Mouse (Mus musculus) testis, postnatal 10 days (tissue): ENCODE data around the gene Pfas.

ENCODE experiments used
- DNase-seq: peaks from one replicate; pipeline ENCODE4 v3.0.0; 2021; ENCODE audit warnings: low spot score

Gene Pfas

GRCm38 (mm10) chr11:69008182-69009121, at the start of gene Pfas:
Gene Pfas (minus strand): TSS chr11:69008460.
- peak; percentile 97 for DNase-seq

GRCm38 (mm10) chr11:69053848-69054247, 45.6 kb upstream of the Pfas start:
- DNase-seq, result no peak

DNA sequence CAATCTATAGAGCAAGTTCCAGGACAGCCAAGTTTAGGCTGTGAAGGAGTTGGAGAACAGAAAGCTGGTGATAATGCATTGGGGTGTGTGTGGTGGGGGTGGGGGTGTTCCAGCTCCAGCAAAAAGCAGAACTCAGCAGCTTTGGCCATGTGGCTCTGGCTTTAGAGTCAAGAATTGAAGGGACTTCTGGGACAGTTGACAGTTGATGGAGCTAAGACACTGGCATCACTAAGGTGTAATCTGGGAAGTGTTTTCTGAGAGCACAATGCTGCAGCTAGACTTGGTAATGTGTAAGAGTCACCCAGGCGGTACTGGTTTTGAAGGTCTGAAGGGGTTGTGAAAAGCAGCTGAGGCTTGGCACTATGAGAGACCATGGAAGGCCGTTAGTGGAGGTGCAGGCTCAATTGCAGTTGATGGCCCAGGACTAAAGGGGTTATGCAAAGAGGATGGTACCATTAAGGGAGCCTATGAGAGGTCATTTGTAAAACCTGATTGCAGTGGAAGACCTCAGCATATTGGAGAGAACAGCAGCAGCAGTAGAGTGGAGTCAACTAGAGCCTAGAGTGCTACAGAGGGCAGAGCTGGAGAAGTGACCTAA, 44.7 kb upstream of the Pfas start:
- no peak for DNase-seq

GRCm38 (mm10) chr11:69051771-69052170, 43.5 kb upstream of the Pfas start:
- no peak for DNase-seq

DNA sequence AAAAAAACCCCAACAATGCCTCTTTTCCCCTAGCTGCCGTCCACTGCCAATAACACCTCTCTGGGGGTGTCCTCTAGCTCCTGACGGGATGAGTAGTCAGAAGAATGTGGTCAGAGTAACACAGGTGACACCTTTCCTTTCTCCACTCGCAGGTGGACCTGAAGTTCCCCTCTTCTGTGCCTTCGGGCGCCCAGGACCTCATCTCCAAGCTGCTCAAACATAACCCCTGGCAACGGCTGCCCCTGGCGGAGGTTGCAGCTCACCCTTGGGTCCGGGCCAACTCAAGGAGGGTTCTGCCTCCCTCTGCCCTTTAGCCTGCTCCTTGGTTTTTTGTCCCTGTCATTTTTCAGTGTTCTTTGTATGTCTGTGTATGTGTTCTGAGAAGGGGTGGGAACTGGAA, 42.5 kb upstream of the Pfas start:
- no peak for DNase-seq

- DNase-seq, result no peak
Observed at GRCm38 (mm10) chr11:69048151-69048550, 39.9 kb upstream of the Pfas start.

- DNase-seq, result no peak
Observed at GRCm38 (mm10) chr11:69047592-69047991, 39.3 kb upstream of the Pfas start.

DNA sequence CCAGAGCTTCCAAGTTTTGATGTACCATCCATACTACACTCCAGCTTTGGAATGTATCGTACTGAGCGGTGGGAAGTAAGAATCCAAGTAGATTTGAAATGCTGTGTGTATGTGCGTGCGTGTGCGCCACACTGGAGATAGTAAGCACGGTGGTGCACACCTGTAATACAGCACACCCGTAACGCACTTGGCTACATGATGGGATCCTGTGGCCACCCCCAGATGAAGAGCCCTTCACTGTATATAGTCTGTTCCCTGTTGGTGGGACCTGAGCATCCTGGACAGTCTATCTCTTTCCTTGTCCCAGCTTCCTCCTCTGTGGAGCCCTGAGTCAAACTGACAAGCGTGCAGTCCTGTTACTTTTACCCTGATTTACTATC, 38.1 kb upstream of the Pfas start:
- DNase-seq, result no peak

- DNase-seq, result peak; percentile 91
Observed at GRCm38 (mm10) chr11:69045531-69046394, 37.5 kb upstream of the Pfas start, which contains the start of gene Aurkb. Gene Aurkb (plus strand): TSS chr11:69045647.

GRCm38 (mm10) chr11:69038173-69038572, 29.9 kb upstream of the Pfas start:
- DNase-seq, result no peak

DNA sequence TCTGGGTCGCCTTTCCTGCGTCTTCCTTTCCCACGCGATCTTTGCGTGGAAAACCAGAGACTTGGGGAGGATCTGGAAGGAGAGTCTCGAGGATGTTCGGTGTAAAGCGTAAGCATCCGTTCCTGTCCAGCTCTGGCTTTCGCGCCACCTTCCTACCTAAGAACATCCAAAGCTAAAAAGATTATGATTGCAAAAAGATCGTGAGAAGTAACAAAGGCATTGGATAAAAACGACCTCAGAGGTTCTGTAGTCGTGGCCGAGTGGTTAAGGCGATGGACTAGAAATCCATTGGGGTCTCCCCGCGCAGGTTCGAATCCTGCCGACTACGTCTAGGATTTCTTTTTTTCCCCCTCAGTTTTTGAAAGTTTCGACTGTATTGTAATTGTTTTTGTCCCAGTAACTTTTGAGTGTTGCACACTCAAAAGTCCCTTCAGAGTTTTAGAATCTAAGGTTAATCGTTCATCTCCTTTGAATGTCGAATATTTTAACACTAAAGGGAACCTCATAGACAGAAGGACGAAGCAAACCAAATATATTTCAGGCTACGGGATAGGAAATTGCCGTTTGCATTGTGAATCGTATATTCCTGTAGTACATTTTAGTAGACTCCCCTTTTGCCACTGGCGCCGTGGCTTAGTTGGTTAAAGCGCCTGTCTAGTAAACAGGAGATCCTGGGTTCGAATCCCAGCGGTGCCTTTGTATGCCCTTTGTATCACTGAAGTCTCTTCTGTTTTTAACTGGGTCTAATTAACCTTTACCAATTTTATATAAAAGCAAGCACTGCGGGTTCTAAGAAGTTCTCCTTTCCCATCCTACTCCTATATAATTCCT, 29.2 kb upstream of the Pfas start:
- DNase-seq, result peak; percentile 80

- DNase-seq, result peak; percentile 85
Observed at GRCm38 (mm10) chr11:69036486-69037230, 28.4 kb upstream of the Pfas start.

DNA sequence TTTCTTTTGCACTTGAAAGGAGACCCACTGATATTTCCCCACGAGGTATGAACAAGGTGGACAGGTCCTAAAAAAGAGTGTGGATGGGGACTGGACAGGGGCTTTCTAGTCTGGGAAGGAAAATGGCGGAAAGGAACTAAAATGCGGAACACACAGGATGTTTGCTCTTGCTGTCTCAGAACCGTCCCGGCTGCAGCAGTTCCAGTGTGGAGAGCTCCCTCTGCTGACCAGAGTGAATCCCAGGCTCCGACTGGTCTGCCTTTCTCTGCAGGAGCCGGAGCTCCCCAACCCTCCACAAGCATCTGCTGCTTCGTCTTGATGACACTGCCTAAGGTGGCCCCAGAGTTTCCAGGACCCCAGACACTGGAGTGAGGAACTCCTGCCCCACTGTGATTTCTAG, 27.6 kb upstream of the Pfas start:
- peak; percentile 81 for DNase-seq

GRCm38 (mm10) chr11:69035411-69035810, 27.2 kb upstream of the Pfas start:
- DNase-seq, result no peak

DNA sequence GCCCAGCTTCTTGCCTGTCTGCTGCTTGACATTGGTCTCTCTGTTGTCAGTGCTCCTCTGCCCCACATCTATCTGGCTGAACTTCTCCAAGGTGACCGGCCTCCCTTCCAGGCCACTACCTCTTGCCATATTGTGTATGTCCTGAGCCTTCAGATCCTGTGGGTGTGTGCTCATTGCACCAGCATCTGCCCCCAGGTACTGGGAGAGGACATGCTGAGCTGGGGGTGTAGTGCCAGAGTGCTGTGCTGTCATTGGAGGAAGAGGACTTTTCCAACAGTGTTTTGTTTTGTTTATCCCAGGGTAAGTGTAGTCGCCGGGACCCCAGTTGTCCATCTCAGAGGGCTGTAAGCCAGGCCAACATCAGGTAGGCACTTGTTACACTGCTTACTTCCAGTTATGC, 26.3 kb upstream of the Pfas start:
- no peak for DNase-seq

- no peak for DNase-seq
Observed at GRCm38 (mm10) chr11:69033552-69033951, 25.3 kb upstream of the Pfas start.

- DNase-seq, result no peak
Observed at GRCm38 (mm10) chr11:69028805-69029204, 20.5 kb upstream of the Pfas start.

DNA sequence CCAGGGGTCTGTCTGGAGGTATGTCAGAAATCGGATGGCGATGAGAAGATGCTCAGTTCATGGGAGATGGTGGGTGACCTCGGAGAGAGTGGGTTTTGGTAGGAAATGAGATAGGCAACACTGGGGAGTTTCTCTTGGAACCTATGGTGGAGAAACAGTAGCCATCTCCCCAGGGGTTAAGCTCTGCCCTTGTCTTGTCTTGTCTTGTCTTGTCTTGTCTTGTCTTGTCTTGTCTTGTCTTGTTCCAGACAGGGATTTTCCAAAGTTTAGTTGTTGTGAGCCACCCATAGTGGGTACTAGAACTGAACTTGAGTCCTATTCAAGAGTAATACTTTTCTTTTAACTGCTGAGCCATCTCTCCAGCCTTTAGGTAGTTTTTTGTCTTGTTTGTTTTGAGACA, 18.3 kb upstream of the Pfas start:
- DNase-seq, result no peak

DNA sequence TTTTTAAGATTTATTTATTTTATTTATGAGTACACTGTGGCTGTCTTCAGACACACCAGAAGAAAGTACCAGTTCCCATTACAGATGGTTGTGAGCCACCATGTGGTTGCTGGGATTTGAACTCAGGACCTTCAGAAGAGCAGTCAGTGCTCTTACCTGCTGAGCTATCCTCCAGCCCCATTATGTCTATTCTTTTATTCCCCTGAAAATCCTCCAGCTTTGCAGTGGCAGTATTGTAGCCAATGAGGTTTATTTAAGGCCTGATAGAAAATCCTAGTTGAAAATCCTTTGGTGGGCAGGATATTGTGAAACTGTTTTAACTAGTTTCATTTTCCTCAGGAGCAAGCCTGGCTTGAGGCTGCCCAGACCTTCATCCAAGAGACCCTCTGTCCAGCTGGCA, 12.4 kb upstream of the Pfas start:
- DNase-seq, result no peak

GRCm38 (mm10) chr11:69016755-69017154, 8.5 kb upstream of the Pfas start:
- DNase-seq, result no peak
